Mouse (Mus musculus): ENCODE data around the gene Eml4. TPM values are rescaled to one million over a fixed set of nuclear protein-coding genes. Genes with fewer than 3 reads are reported as not detected.

Eml4 gene
- total and polyA plus RNA-seq, 3 experiments, result 38.2 to 75.6 (median 60.1) TPM

- dilution Hi-C loops (cut with MboI; ENCODE audit: extremely low pct_ligation_motif_present, extremely low pct_unique_long_range_greater_than_20kb, low sequenced_read_pairs) (no loop called here), in situ Hi-C loops (cut with MboI; ENCODE audit: low pct_ligation_motif_present, low pct_unique_long_range_greater_than_20kb, low sequenced_read_pairs) (loop anchor here (10.0 kb wide), 1 partner anchor 169 kb away; no protein-coding TSS in a partner anchor)
- Histone ChIP-seq H3K27me3 (replicated peaks) (no peaks in the 10 kb centered on the region), H3K79me2 (replicated peaks; ENCODE audit: control insufficient read depth, extremely low read depth, insufficient read depth, poor library complexity, severe bottlenecking) (no peaks in the 10 kb centered on the region), H3K4me3 (replicated peaks in 1 of 3; ENCODE audit: low read depth in 2 of 3, low read length in 2 of 3, poor library complexity in 1 of 3) (no peak overlapping the region), H3K36me3 (replicated peaks in 1 of 2; ENCODE audit: control insufficient read depth in 1 of 2, insufficient read depth in 1 of 2, low read length in 1 of 2) (peaks cover 20 to 72% of the 10 kb centered on the region in 2 experiments), H3K9me3 (replicated peaks; ENCODE audit: low read length) (no peaks in the 10 kb centered on the region), H3K4me1 (ENCODE audit: control insufficient read depth in 1 of 2, insufficient read depth in 2 of 2) (no peaks in the 10 kb centered on the region), H3K4me2 (ENCODE audit: insufficient read depth, low read depth, poor library complexity, severe bottlenecking) (no peak overlapping the region), H3K9ac (ENCODE audit: insufficient read depth, low read depth) (no peak overlapping the region), H3K27ac (ENCODE audit: insufficient read depth, low read depth) (no peak overlapping the region)
- TF ChIP-seq JUND (conservative IDR thresholded peaks at IDR 0.05; ENCODE audit: low read depth, low read length) (no peak), ETS1 (conservative IDR thresholded peaks at IDR 0.05; ENCODE audit: low read depth, low read length) (no peak), POLR2AphosphoS2 (IDR thresholded peaks at IDR 0.05; ENCODE audit: low read depth, low read length) (no peak), RAD21 (IDR thresholded peaks at IDR 0.05; ENCODE audit: low read depth, low read length) (no peak), MEF2A (IDR thresholded peaks at IDR 0.05; ENCODE audit: borderline replicate concordance, low read depth, low read length) (no peak), E2F4 (IDR thresholded peaks at IDR 0.05; ENCODE audit: insufficient replicate concordance, low read depth, low read length) (no peak), CTCF (conservative IDR thresholded peaks at IDR 0.05 in 1 of 2, IDR thresholded peaks at IDR 0.05 in 1 of 2; ENCODE audit: low read depth in 2 of 2, low read length in 2 of 2) (no peak), UBTF (IDR thresholded peaks at IDR 0.05; ENCODE audit: low read depth, low read length) (no peak), MYC (IDR thresholded peaks at IDR 0.05; ENCODE audit: low read depth, low read length) (no peak), NRF1 (IDR thresholded peaks at IDR 0.05; ENCODE audit: low read depth, low read length) (no peak), ZC3H11A (IDR thresholded peaks at IDR 0.05; ENCODE audit: low read depth, low read length) (no peak), ZNF384 (IDR thresholded peaks at IDR 0.05; ENCODE audit: low read depth, low read length) (no peak), ZKSCAN1 (IDR thresholded peaks at IDR 0.05; ENCODE audit: borderline replicate concordance, low read depth, low read length) (no peak), POLR2A (IDR thresholded peaks at IDR 0.05; ENCODE audit: low read depth, low read length) (no peak), CHD2 (IDR thresholded peaks at IDR 0.05; ENCODE audit: low read length) (no peak), ZMIZ1 (IDR thresholded peaks at IDR 0.05; ENCODE audit: low read depth, low read length) (no peak), TCF12 (IDR thresholded peaks at IDR 0.05; ENCODE audit: low read depth, low read length) (no peak)
- DNase-seq (ENCODE audit: extremely low read depth), result no peak
Measured at GRCm38 (mm10) chr17:83443406-83443805, 92.7 kb downstream of the Eml4 start.

DNA sequence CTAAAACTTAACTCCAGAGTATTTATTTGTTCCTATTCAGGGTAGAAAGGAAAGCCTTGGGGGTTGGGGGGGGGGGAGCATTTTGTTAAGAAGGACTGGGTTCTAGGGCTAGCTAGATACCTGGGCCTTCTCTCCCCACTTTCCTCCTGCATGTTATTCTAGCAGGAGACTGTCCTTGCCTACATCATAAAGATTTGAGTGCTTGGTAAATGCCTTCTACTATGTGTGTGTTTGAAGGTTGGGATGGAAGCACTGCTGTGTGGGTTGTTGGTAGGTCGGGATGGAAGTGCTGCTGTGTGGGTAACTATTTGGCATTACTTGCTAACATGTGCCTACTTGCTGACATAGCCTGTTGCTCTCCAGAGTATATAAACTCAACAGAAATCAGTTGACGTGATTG is 98.9 kb downstream of the Eml4 start:
- TF ChIP-seq E2F4 (IDR thresholded peaks at IDR 0.05; ENCODE audit: insufficient replicate concordance, low read depth, low read length) (no peak), GABPA (IDR thresholded peaks at IDR 0.05; ENCODE audit: insufficient replicate concordance, low read depth, low read length) (no peak), SMC3 (IDR thresholded peaks at IDR 0.05; ENCODE audit: low read depth, low read length) (no peak), MAFK (IDR thresholded peaks at IDR 0.05; ENCODE audit: insufficient replicate concordance, low read length) (no peak), JUND (conservative IDR thresholded peaks at IDR 0.05; ENCODE audit: low read depth, low read length) (no peak), NELFE (IDR thresholded peaks at IDR 0.05; ENCODE audit: low read depth, low read length) (no peak), MXI1 (IDR thresholded peaks at IDR 0.05; ENCODE audit: low read depth, low read length) (no peak), HCFC1 (IDR thresholded peaks at IDR 0.05; ENCODE audit: low read depth, low read length) (no peak), IRF4 (IDR thresholded peaks at IDR 0.05; ENCODE audit: low read depth, low read length) (no peak), POLR2AphosphoS2 (IDR thresholded peaks at IDR 0.05; ENCODE audit: low read depth, low read length) (no peak), MAZ (IDR thresholded peaks at IDR 0.05; ENCODE audit: low read depth, low read length) (no peak), SIN3A (IDR thresholded peaks at IDR 0.05; ENCODE audit: low read length) (no peak)
- Histone ChIP-seq H3K9ac (ENCODE audit: insufficient read depth, low read depth) (no peak overlapping the region), H3K9me3 (replicated peaks; ENCODE audit: low read length) (no peaks in the 10 kb centered on the region), H3K27me3 (replicated peaks) (no peaks in the 10 kb centered on the region), H3K4me3 (replicated peaks in 1 of 3; ENCODE audit: low read depth in 2 of 3, low read length in 2 of 3, poor library complexity in 1 of 3) (no peak overlapping the region), H3K36me3 (replicated peaks in 1 of 2; ENCODE audit: control insufficient read depth in 1 of 2, insufficient read depth in 1 of 2, low read length in 1 of 2) (peaks cover 38 to 93% of the 10 kb centered on the region in 2 experiments), H3K4me2 (ENCODE audit: insufficient read depth, low read depth, poor library complexity, severe bottlenecking) (no peak overlapping the region), H3K27ac (ENCODE audit: insufficient read depth, low read depth) (no peak overlapping the region), H3K4me1 (ENCODE audit: control insufficient read depth in 1 of 2, insufficient read depth in 2 of 2) (no peaks in the 10 kb centered on the region), H3K79me2 (replicated peaks; ENCODE audit: control insufficient read depth, extremely low read depth, insufficient read depth, poor library complexity, severe bottlenecking) (no peaks in the 10 kb centered on the region)
- dilution Hi-C loops (cut with MboI; ENCODE audit: extremely low pct_ligation_motif_present, extremely low pct_unique_long_range_greater_than_20kb, low sequenced_read_pairs), result no loop called here
- in situ Hi-C loops (cut with MboI; ENCODE audit: low pct_ligation_motif_present, low pct_unique_long_range_greater_than_20kb, low sequenced_read_pairs), result loop anchor here (10.0 kb wide), 1 partner anchor 175 kb away; no protein-coding TSS in a partner anchor
- DNase-seq (ENCODE audit: extremely low read depth), result no peak
